Mouse (Mus musculus): ENCODE measurements at regions not wholly inside any gene's neighbourhood (a gene's known extent, or its start where the extent isn't known, plus 50 kb on each side); places are given as distances from the start of the nearest gene placed in this dataset.

GRCm38 (mm10) chr1:81637357-81637756, 560.6 kb downstream of the Nyap2 start:
- TF ChIP-seq CTCF (IDR thresholded peaks at IDR 0.05; ENCODE audit: low read depth, low read length): no peak
- TF ChIP-seq EP300 (IDR thresholded peaks at IDR 0.05; ENCODE audit: insufficient read depth, low read depth, low read length): no peak

All from ES-Bruce4 (cell line).